Mouse (Mus musculus) embryonic fibroblast, embryonic 13.5 days (primary cell): Measurements from ENCODE around the gene Esyt2.

ENCODE experiments used
- CTCF ChIP-seq: IDR thresholded peaks from 2 replicates; pipeline ENCODE4 v1.5.1; 2011; ENCODE audit warnings: mild to moderate bottlenecking, control low read depth, low read length, moderate library complexity, borderline replicate concordance; ENCODE audit not compliant: insufficient read depth
- POLR2A ChIP-seq: IDR thresholded peaks from 2 replicates; pipeline ENCODE4 v1.6.1; 2011; ENCODE audit warnings: low read depth, mild to moderate bottlenecking, control low read depth, low read length, moderate library complexity

GRCm38 (mm10) chr12:116269450-116269849 lies 11.5 kb upstream of the Esyt2 start:
- TF ChIP-seq CTCF (no peak), POLR2A (no peak)
